Mouse (Mus musculus) liver, embryonic 14.5 days (tissue): Measurements from ENCODE around the gene Col4a3. TPM values are rescaled to one million over a fixed set of nuclear protein-coding genes. Genes with fewer than 3 reads are reported as not detected.
A peak's percentile ranks its signal among the peaks of the same experiment; 100 is the strongest.

Experiments
- ATAC-seq: fragments of 200-750 bp; cut with Nextera tagmentation; 2 replicates; pipeline ENCODE4 v1.8.0; 2017; ENCODE audit warnings: moderate number of reproducible peaks, mild to moderate bottlenecking, moderate library complexity; ENCODE audit not compliant: insufficient read depth
- DNase-seq, 3 experiments: peaks; one replicate each; pipeline ENCODE4 v3.0.0-alpha.2; 2012 to 2013; ENCODE audit warnings: low read depth in 3 of 3, low spot score in 3 of 3
- H3K27ac ChIP-seq: fragments of 300-500 bp; sonication (generic); 2 replicates; pipeline ENCODE4 v1.5.1; 2014; ENCODE audit warnings: moderate library complexity, mild to moderate bottlenecking, control low read depth, inconsistent platforms
- H3K27me3 ChIP-seq: fragments of 300-500 bp; sonication (generic); 2 replicates; pipeline ENCODE4 v1.6.1; 2014; ENCODE audit warnings: mild to moderate bottlenecking, low read length, moderate library complexity; ENCODE audit not compliant: control insufficient read depth, insufficient read depth
- H3K36me3 ChIP-seq: fragments of 300-500 bp; sonication (generic); replicated peaks from 2 replicates; pipeline ENCODE4 v1.6.1; 2014; ENCODE audit warnings: low read depth; ENCODE audit not compliant: control insufficient read depth, insufficient read depth
- H3K4me1 ChIP-seq, 2 experiments: fragments of 200-500 bp in 1 of 2; fragments of 300-500 bp in 1 of 2; sonication (generic) in 1 of 2; replicated peaks; 2 replicates each; pipeline ENCODE4 v1.6.1; 2012 to 2014; ENCODE audit warnings: antibody characterized with exemption in 1 of 2, inconsistent platforms in 1 of 2, low read length in 1 of 2; ENCODE audit not compliant: control insufficient read depth in 2 of 2, insufficient read depth in 2 of 2
- H3K4me2 ChIP-seq: fragments of 300-500 bp; sonication (generic); 2 replicates; pipeline ENCODE4 v1.6.1; 2014; ENCODE audit warnings: low read depth, mild to moderate bottlenecking, control low read depth, moderate library complexity
- H3K4me3 ChIP-seq, 2 experiments: fragments of 200-500 bp in 1 of 2; fragments of 300-500 bp in 1 of 2; sonication (generic) in 1 of 2; 2 replicates each; pipeline ENCODE4 v1.5.1; 2012 to 2014; ENCODE audit warnings: low read depth in 2 of 2, low read length in 2 of 2, mild to moderate bottlenecking in 2 of 2, control low read depth in 1 of 2, inconsistent platforms in 1 of 2, moderate library complexity in 1 of 2; ENCODE audit not compliant: insufficient read depth in 1 of 2
- H3K9ac ChIP-seq: fragments of 300-500 bp; sonication (generic); replicated peaks from 2 replicates; pipeline ENCODE4 v1.6.1; 2014; ENCODE audit warnings: mild to moderate bottlenecking, control low read depth, moderate library complexity
- H3K9me3 ChIP-seq: fragments of 300-500 bp; sonication (generic); 2 replicates; pipeline ENCODE4 v1.6.1; 2016; ENCODE audit warnings: low read length, mixed read lengths; ENCODE audit not compliant: control insufficient read depth
- CTCF ChIP-seq: IDR thresholded peaks from 2 replicates; pipeline ENCODE4 v1.5.1; 2016; ENCODE audit warnings: antibody characterized with exemption, low read depth, control low read depth
- EP300 ChIP-seq: IDR thresholded peaks from 2 replicates; pipeline ENCODE4 v1.6.1; 2016; ENCODE audit warnings: antibody characterized with exemption, low read depth
- WGBS: fragments of 180-500 bp; shearing (Covaris S2); extraction: QIAGEN DNeasy Blood & Tissue Kit; methylation state at CpG from one replicate; pipeline ENCODE4 v1.1.7; 2014; ENCODE audit not compliant: insufficient replicate concordance; 5-methylcytosine and 5-hydroxymethylcytosine counted together
- polyA plus RNA-seq, 2 experiments: library from polyadenylated mRNA; depleted of rRNA in 1 of 2; stranded (reverse) in 1 of 2; unstranded in 1 of 2; fragments of >200 nt; fragmentation: Nextera tagmentation in 1 of 2; extraction: Ambion mirVana in 1 of 2; gene quantifications; 2 replicates each; pipeline versions ENCODE4 v1.2.1 to v1.2.3; 2012 to 2014

The Col4a3 gene
- polyA plus RNA-seq, 2 experiments: 0.10 TPM

- no peak for ATAC-seq
- Histone ChIP-seq H3K9ac (no peak overlapping the region), H3K4me3 (no peak overlapping the region), H3K4me1 (no peaks in the 10 kb centered on the region), H3K9me3 (no peaks in the 10 kb centered on the region), H3K36me3 (no peaks in the 10 kb centered on the region), H3K27ac (no peak overlapping the region), H3K27me3 (no peaks in the 10 kb centered on the region), H3K4me2 (no peak overlapping the region)
- no peak for DNase-seq
- no peak for TF ChIP-seq CTCF
- TF ChIP-seq EP300: no peak
- 38% methylated on average over 5 of the region's 5 CpGs for WGBS
Measured at GRCm38 (mm10) chr1:82618592-82618991, 31.9 kb downstream of the Col4a3 start.

- Histone ChIP-seq H3K27me3 (no peaks in the 10 kb centered on the region), H3K9me3 (no peaks in the 10 kb centered on the region), H3K9ac (no peak overlapping the region), H3K27ac (no peak overlapping the region), H3K4me3 (no peak overlapping the region), H3K4me1 (peaks cover 2 to 4% of the 10 kb centered on the region in 2 experiments), H3K4me2 (no peak overlapping the region), H3K36me3 (no peaks in the 10 kb centered on the region)
- WGBS: 58% methylated on average over 5 of the region's 5 CpGs
- TF ChIP-seq CTCF (no peak), EP300 (no peak)
- no peak for DNase-seq
- ATAC-seq: no peak
Measured at GRCm38 (mm10) chr1:82619981-82620380, 33.3 kb downstream of the Col4a3 start.

- ATAC-seq (peak; percentile 65; the same call in 1 of the 2 replicates), DNase-seq (no peak)
- Histone ChIP-seq H3K4me1 (peaks cover 10 to 19% of the 10 kb centered on the region in 2 experiments), H3K4me2 (0 out of 2 replicates have a peak overlapping the region, but pooled peaks have one; percentile 5), H3K27ac (no peak overlapping the region), H3K9ac (no peak overlapping the region; the same call in 1 of the 2 replicates), H3K9me3 (no peaks in the 10 kb centered on the region), H3K27me3 (no peaks in the 10 kb centered on the region), H3K4me3 (no peak overlapping the region), H3K36me3 (no peaks in the 10 kb centered on the region)
- peak; percentile 57 for TF ChIP-seq EP300
- no peak for TF ChIP-seq CTCF
- 23% methylated on average over 6 of the region's 6 CpGs for WGBS
Measured at GRCm38 (mm10) chr1:82624934-82625333, 38.2 kb downstream of the Col4a3 start.

- Histone ChIP-seq H3K9ac (no peak overlapping the region), H3K4me3 (no peak overlapping the region), H3K9me3 (no peaks in the 10 kb centered on the region), H3K4me2 (no peak overlapping the region), H3K27ac (no peak overlapping the region), H3K36me3 (no peaks in the 10 kb centered on the region), H3K4me1 (peaks cover 10 to 19% of the 10 kb centered on the region in 2 experiments), H3K27me3 (no peaks in the 10 kb centered on the region)
- TF ChIP-seq EP300 (no peak), CTCF (no peak)
- DNase-seq (no peak), ATAC-seq (no peak)
- 14% methylated on average over 2 of the region's 2 CpGs for WGBS
Measured at GRCm38 (mm10) chr1:82625474-82625873, 38.8 kb downstream of the Col4a3 start.

- H3K4me3 ChIP-seq: no peak overlapping the region
- H3K9ac ChIP-seq: no peak overlapping the region
- TF ChIP-seq CTCF (no peak), EP300 (peak; percentile 49; the same call in 1 of the 2 replicates)
- 7% methylated on average over 4 of the region's 4 CpGs for WGBS
- H3K4me1 ChIP-seq: peaks cover 10 to 19% of the 10 kb centered on the region in 2 experiments
- no peak overlapping the region for H3K27ac ChIP-seq
- no peaks in the 10 kb centered on the region for H3K9me3 ChIP-seq
- no peaks in the 10 kb centered on the region for H3K27me3 ChIP-seq
- peak; percentile 52; the same call in 1 of the 2 replicates for ATAC-seq
- no peak for DNase-seq
- H3K36me3 ChIP-seq: no peaks in the 10 kb centered on the region
- no peak overlapping the region for H3K4me2 ChIP-seq
Measured at GRCm38 (mm10) chr1:82627652-82628051, 40.9 kb downstream of the Col4a3 start.

GRCm38 (mm10) chr1:82629495-82629894 is 42.8 kb downstream of the Col4a3 start:
- peaks cover 10 to 18% of the 10 kb centered on the region in 2 experiments for H3K4me1 ChIP-seq
- 64% methylated on average over 5 of the region's 5 CpGs for WGBS

More at GRCm38 (mm10) chr1:82629495-82629894, 42.8 kb downstream of the Col4a3 start:
- no peaks in the 10 kb centered on the region for H3K27me3 ChIP-seq
- no peak for TF ChIP-seq EP300
- no peak for TF ChIP-seq CTCF
- no peaks in the 10 kb centered on the region for H3K9me3 ChIP-seq
- DNase-seq (no peak), ATAC-seq (no peak)
- no peak overlapping the region for H3K27ac ChIP-seq
- no peak overlapping the region for H3K4me2 ChIP-seq
- H3K36me3 ChIP-seq: no peaks in the 10 kb centered on the region
- H3K4me3 ChIP-seq: no peak overlapping the region
- H3K9ac ChIP-seq: no peak overlapping the region
